Mouse (Mus musculus) MEL (cell line): ENCODE data around the gene Efr3b.

Experiments used
- CHD2 ChIP-seq: IDR thresholded peaks from 2 replicates; pipeline ENCODE4 v1.6.1; 2011; ENCODE audit warnings: low read length, improper control_type of control experiment
- CTCF ChIP-seq, 3 experiments: IDR thresholded peaks in 2 of 3; conservative IDR thresholded peaks in 1 of 3; 2 replicates each; pipeline ENCODE4 v1.5.1; 2011 to 2012; ENCODE audit warnings: low read length in 3 of 3, low read depth in 2 of 3, mild to moderate bottlenecking in 2 of 3, improper control_type of control experiment in 1 of 3, inconsistent platforms in 1 of 3, mixed read lengths in 1 of 3, moderate library complexity in 1 of 3; ENCODE audit not compliant: control insufficient read depth in 1 of 3, insufficient read depth in 1 of 3, poor library complexity in 1 of 3, severe bottlenecking in 1 of 3
- POLR2A ChIP-seq, 2 experiments: IDR thresholded peaks; 2 replicates each; pipeline ENCODE4 v1.6.1; 2011 to 2012; ENCODE audit warnings: low read length in 2 of 2, mild to moderate bottlenecking in 2 of 2, control low read depth in 1 of 2, improper control_type of control experiment in 1 of 2, low read depth in 1 of 2, moderate library complexity in 1 of 2; ENCODE audit not compliant: control insufficient read depth in 1 of 2, insufficient read depth in 1 of 2, poor library complexity in 1 of 2
- RAD21 ChIP-seq: IDR thresholded peaks from 2 replicates; pipeline ENCODE4 v1.6.1; 2011; ENCODE audit warnings: mild to moderate bottlenecking, low read depth, low read length, improper control_type of control experiment
- RCOR1 ChIP-seq: IDR thresholded peaks from 2 replicates; pipeline ENCODE4 v1.6.1; 2012; ENCODE audit warnings: low read depth, mild to moderate bottlenecking, inconsistent platforms, low read length, improper control_type of control experiment
- TAL1 ChIP-seq: IDR thresholded peaks from 2 replicates; pipeline ENCODE4 v1.6.1; 2012; ENCODE audit warnings: mild to moderate bottlenecking, inconsistent platforms, low read length, moderate library complexity, mixed read lengths
- TCF12 ChIP-seq: IDR thresholded peaks from 2 replicates; pipeline ENCODE4 v1.6.1; 2014; ENCODE audit warnings: low read depth, mild to moderate bottlenecking, inconsistent platforms, low read length, improper control_type of control experiment, moderate library complexity
- ZMIZ1 ChIP-seq: IDR thresholded peaks from 2 replicates; pipeline ENCODE4 v1.6.1; 2012; ENCODE audit warnings: low read depth, mild to moderate bottlenecking, inconsistent platforms, low read length, improper control_type of control experiment, moderate library complexity
- ZNF384 ChIP-seq: IDR thresholded peaks from 2 replicates; pipeline ENCODE4 v1.6.1; 2012; ENCODE audit warnings: low read depth, mild to moderate bottlenecking, inconsistent platforms, low read length, improper control_type of control experiment

DNA sequence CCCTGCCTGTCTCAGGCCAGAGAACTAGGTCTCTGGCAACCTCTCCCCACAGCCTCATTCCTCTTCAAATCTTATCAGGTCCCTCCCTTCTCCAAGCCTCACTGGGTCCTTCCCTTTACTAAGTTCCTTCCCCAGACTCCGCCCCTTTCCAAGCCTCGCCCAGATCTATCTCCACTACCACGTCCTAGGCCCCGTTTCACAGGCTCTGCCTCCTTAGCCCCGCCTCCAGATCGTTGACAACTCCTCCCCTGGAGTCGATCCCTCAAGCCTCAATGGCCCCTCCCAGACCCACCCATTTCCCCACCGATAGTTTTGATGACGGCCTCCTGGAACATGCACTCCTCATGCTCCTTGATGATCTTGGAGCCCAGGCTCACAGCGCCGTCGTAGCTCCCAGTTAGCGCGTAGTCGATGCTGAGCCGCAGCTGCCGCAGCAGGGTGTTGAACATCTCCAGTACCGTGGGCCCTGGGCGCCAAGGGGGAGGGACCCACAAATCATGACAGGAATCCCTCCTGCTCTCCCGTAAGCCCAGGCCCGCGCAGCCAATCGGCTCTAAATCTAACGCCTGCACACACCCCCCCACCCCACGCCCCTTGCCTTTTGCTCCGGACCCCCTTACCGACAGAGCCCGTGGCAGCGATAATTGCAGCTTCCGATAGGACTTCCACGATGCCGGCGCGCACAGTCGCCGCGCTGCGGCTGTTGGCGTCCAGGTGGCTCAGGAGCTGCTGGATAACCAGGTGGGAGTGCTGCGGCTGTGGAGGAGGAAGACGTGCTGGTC, 57.2 kb downstream of the Efr3b start:
- TF ChIP-seq CHD2 (no peak), CTCF (IDR thresholded peaks at IDR 0.05 in 2 of 3, conservative IDR thresholded peaks at IDR 0.05 in 1 of 3; ENCODE audit: control insufficient read depth in 1 of 3, insufficient read depth in 1 of 3, low read depth in 2 of 3, low read length in 3 of 3, poor library complexity in 1 of 3, severe bottlenecking in 1 of 3) (no peak), RCOR1 (no peak), POLR2A (IDR thresholded peaks at IDR 0.05; ENCODE audit: control insufficient read depth in 1 of 2, insufficient read depth in 1 of 2, low read depth in 1 of 2, low read length in 2 of 2, poor library complexity in 1 of 2) (peak in 1 of 2 experiments; percentile 56; a peak in 2 of 4 replicates), ZMIZ1 (no peak; the same call in 1 of the 2 replicates), RAD21 (no peak), TCF12 (0 out of 2 replicates have a peak, but pooled peaks have one; percentile 6), TAL1 (no peak), ZNF384 (no peak)
